Mouse (Mus musculus): ENCODE results near the gene Spata31d1b.

Gene Spata31d1b

DNA sequence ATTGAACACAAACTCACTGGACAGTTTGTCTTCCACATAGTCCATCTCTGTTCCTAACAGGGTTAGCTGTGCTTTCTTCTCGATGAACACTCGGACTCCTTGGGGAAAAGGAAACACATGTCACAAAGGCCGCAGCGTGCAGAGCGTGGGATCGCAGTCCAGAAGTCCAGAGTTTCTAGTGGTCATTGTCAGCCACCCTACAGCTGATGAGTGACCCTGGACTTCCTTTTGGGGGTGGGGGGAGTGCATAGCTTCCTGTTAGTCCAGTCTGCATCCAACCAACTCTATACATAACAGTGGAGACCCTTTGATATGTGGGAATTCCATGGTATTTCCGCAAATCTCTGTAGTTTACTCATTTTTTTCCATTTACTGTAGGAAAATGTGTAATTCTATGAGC lies 44.8 kb downstream of the Spata31d1b start:
- no peak for DNase-seq

DNA sequence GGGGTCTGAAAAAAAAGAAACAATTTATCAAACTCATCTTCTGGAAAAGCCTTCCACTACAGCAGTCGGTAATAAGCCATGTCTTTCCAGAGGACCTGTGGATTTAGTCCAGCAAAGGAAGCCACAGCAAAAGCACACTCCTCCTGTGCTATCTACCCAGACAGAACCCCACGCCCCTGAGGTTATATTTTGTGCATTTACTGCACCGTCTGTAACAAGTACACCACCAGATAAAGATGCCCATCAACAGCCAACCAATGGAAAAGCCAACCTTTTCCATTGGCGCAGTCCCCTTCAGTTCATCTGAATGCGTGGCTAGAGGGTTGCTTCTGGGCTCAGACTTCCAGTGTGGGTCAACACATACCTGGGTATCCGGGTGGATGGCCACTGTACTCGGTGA lies 50.7 kb downstream of the Spata31d1b start:
- no peak for DNase-seq

DNA sequence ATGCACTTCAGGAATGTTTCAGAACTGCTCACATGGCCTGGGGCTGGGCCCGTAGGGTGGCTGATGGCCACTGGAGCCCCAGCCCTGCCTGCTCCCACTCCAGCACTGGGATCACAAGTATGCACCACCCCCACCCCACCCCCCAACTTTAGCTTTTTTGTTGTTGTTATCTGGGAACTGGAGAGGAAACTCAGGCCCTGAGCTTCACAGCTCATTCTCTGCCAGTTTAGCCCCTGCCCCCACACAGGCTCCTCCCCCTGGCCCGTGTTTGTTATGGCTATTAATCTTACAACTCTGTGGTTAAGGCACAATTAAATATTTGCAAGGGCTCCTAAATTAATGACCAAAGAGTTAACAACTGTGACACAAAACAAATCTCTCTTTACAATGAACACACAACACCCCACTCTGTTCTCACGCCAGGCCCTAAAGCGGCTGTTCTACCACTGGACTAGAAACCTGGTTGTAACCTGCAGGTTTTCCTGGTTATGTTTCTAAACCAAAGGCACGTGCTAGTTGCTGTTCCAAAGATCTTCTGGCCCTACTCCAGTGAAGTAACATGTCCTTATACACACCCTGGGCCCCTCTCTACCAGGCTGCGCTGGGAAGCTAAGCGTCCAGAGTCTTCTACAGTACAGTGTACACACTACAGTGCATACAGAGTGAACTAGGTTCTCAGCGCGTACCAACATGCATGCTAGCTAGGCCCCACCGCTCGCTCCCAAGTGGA lies 54.9 kb downstream of the Spata31d1b start:
- DNase-seq, result peak; percentile 36

DNA sequence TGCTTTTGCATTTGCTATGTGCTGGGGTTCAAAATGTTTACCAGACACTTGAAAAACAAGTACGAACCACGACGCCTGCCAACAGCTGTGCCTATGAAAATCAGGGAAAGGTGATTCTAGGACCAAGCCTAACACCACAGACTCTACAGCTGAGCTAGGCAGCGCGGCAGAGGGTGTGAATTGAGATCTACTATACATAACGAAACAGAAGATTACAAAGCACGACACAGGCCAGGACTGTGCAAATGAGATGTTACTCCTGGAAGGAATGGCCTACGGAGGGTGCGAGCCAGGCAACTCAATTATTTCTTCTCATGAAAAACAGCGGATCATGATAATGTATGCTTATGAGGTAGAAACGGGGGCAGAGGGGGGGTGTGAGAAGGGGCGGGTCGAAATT lies 56.4 kb downstream of the Spata31d1b start:
- DNase-seq, result no peak
